ENCODE assay signal across 9 mouse cellular contexts in the genomic region with DNA sequence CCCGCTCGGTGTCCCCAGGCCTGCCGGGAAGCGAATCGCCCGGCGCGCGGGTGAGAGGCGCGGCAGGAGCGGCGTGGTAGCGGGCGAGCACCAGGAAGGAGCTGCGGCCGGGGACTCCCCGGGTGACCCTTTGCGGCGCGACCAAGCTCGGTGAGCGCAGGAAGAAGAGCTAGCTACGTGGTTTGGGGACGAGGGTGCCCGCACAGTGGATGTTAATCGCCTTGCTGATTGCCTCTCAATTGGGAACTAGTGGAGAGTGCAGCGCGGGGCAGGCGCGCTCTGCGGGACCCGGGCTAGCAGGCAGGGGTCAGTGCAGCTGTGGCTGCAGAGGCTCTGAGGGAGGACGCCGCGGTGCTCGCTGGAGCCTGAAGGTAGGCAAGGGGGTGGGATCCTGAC. TPM values are rescaled to one million over a fixed set of nuclear protein-coding genes. Genes with fewer than 3 reads are reported as not detected.
DNase-seq lines count a peak whose midpoint lies in the region; ATAC-seq and TF ChIP-seq lines count a peak whose summit lies in the region.
"Had no signal": no experiment of that assay in that cellular context is flagged by ENCODE, and none has a peak within 500 bp of the region (broad histone marks: within the 10 kb centered on the region; RNA-seq: fewer than 3 reads in every experiment).

No protein-coding gene starts in this region.

- H3K4me3 ChIP-seq in intestine, postnatal 0 days (ENCODE audit: low read depth, low read length), result peak overlapping the region; percentile 35
- H3K4me3 ChIP-seq in midbrain, postnatal 0 days (ENCODE audit: low read depth, low read length), result peak overlapping the region; percentile 77

- H3K4me1 ChIP-seq in intestine, postnatal 0 days (replicated peaks; ENCODE audit: control insufficient read depth, insufficient read depth, low read length), result no peaks in the 10 kb centered on the region
- H3K4me1 ChIP-seq in midbrain, postnatal 0 days (ENCODE audit: insufficient read depth, low read length), result no peaks in the 10 kb centered on the region; the same call in 1 of the 2 replicates

- H3K4me2 ChIP-seq in intestine, postnatal 0 days (replicated peaks; ENCODE audit: low read depth), result peak overlapping the region; percentile 60
- peak overlapping the region; percentile 89 for H3K4me2 ChIP-seq in midbrain, postnatal 0 days (ENCODE audit: low read depth, low read length, poor library complexity, severe bottlenecking)

- H3K9ac ChIP-seq in intestine, postnatal 0 days (ENCODE audit: low read depth, low read length), result no peak overlapping the region
- peak overlapping the region; percentile 70 for H3K9ac ChIP-seq in midbrain, postnatal 0 days (replicated peaks; ENCODE audit: low read length, poor library complexity, severe bottlenecking)

- under 1% methylated on average over 37 of the region's 37 CpGs for WGBS in intestine, postnatal 0 days
- under 1% methylated on average over 37 of the region's 37 CpGs for WGBS in midbrain, postnatal 0 days

- peaks cover 43% of the 10 kb centered on the region for H3K27me3 ChIP-seq in intestine, postnatal 0 days (replicated peaks; ENCODE audit: control insufficient read depth, insufficient read depth, low read length)
- H3K27me3 ChIP-seq in midbrain, postnatal 0 days (ENCODE audit: insufficient read depth, low read length), result no peaks in the 10 kb centered on the region
- H3K27me3 ChIP-seq: CH12.LX had no signal

- peak; percentile 10; the same call in 1 of the 2 replicates for ATAC-seq in frontal cortex, adult (ENCODE audit: low TSS enrichment)
- no peak for ATAC-seq in intestine, postnatal 0 days
- ATAC-seq in midbrain, postnatal 0 days (ENCODE audit: low FRiP score), result peak; percentile 64

- TF ChIP-seq CTCF in intestine, postnatal 0 days (IDR thresholded peaks at IDR 0.05; ENCODE audit: low read depth), result peak; percentile 46
- peak; percentile 59 for TF ChIP-seq CTCF in midbrain, postnatal 0 days (IDR thresholded peaks at IDR 0.05)

- H3K36me3 ChIP-seq in intestine, postnatal 0 days (ENCODE audit: control insufficient read depth, insufficient read depth), result no peaks in the 10 kb centered on the region
- H3K36me3 ChIP-seq in midbrain, postnatal 0 days (ENCODE audit: insufficient read depth, low read length), result no peaks in the 10 kb centered on the region

- H3K9me3 ChIP-seq in intestine, postnatal 0 days (ENCODE audit: control insufficient read depth), result no peaks in the 10 kb centered on the region
- H3K9me3 ChIP-seq in midbrain, postnatal 0 days (ENCODE audit: low read length), result no peaks in the 10 kb centered on the region

- DNase-seq in frontal cortex, postnatal 36 days (ENCODE audit: low spot score in 2 of 2), result no peak
- DNase-seq in right cerebral cortex, adult 18-20 months, result peak; percentile 41
- DNase-seq in right cerebral cortex, postnatal 25 days, result no peak
- peak; percentile 40 for DNase-seq in midbrain, postnatal 0 days (ENCODE audit: low spot score)
- no peak for DNase-seq in cerebellum, postnatal 36 days
- no peak for DNase-seq in urinary bladder, adult 2 months (ENCODE audit: low spot score)

- H3K27ac ChIP-seq in intestine, postnatal 0 days (ENCODE audit: low read depth, low read length), result no peak overlapping the region
- H3K27ac ChIP-seq in midbrain, postnatal 0 days (ENCODE audit: low read depth, low read length), result peak overlapping the region; percentile 66

RNA-seq across cellular contexts. Expression of a gene that starts 0.7 kb away (rescaled TPM):
- 0.61 and 0.63 TPM in 2 replicates for polyA plus RNA-seq in intestine, postnatal 0 days (2015; fragmentation: Nextera tagmentation; extraction: Ambion mirVana)
- total RNA-seq in midbrain, postnatal 0 days (2014; rRNA removed), result 37.2 and 38.2 TPM in 2 replicates
- 8.2 and 9.8 TPM in 2 replicates for polyA plus RNA-seq in midbrain, postnatal 0 days (2015; fragmentation: Nextera tagmentation; extraction: Ambion mirVana)
- polyA plus RNA-seq in urinary bladder, adult 2 months (2012; rRNA removed), result 0.09 and 0.10 TPM in 2 replicates
- total RNA-seq: CH12.LX had no signal

Comparison
In these comparisons a context has a peak if more than half of its experiments do, and no peak if none do; other contexts are left out.
1. DNase-seq: peak in right cerebral cortex, adult 18-20 months (single experiment) and midbrain, postnatal 0 days (single experiment); none in frontal cortex, postnatal 36 days (0 of 2), right cerebral cortex, postnatal 25 days (single experiment), cerebellum, postnatal 36 days (0 of 2) and urinary bladder, adult 2 months (single experiment).